Mouse (Mus musculus) erythroblast, embryonic 14.5 days (primary cell): ENCODE measurements around the gene Ccdc106. TPM values are rescaled to one million over a fixed set of nuclear protein-coding genes. Genes with fewer than 3 reads are reported as not detected.
A peak's percentile ranks its signal among the peaks of the same experiment; 100 is the strongest.

Source experiments
- H3K27me3 ChIP-seq: 2 replicates; pipeline ENCODE4 v1.6.1; 2012; ENCODE audit warnings: inconsistent platforms; ENCODE audit not compliant: control insufficient read depth
- H3K36me3 ChIP-seq: 2 replicates; pipeline ENCODE4 v1.6.1; 2012; ENCODE audit warnings: mild to moderate bottlenecking, inconsistent platforms; ENCODE audit not compliant: control insufficient read depth
- H3K4me1 ChIP-seq: 2 replicates; pipeline ENCODE4 v1.6.1; 2012; ENCODE audit warnings: inconsistent platforms; ENCODE audit not compliant: control insufficient read depth
- H3K4me3 ChIP-seq: replicated peaks from 2 replicates; pipeline ENCODE3; 2012; ENCODE audit warnings: moderate library complexity, mild to moderate bottlenecking, inconsistent platforms
- H3K9me3 ChIP-seq: 2 replicates; pipeline ENCODE4 v1.6.1; 2012; ENCODE audit warnings: low read length, inconsistent platforms, mixed read lengths; ENCODE audit not compliant: control insufficient read depth
- GATA1 ChIP-seq: IDR thresholded peaks from 2 replicates; pipeline ENCODE4 v1.6.1; 2012; ENCODE audit warnings: low read length, inconsistent platforms, mixed read lengths
- TAL1 ChIP-seq: IDR thresholded peaks from 3 replicates; pipeline ENCODE4 v1.6.1; 2012; ENCODE audit warnings: low read length, inconsistent platforms, mixed read lengths
- polyA plus RNA-seq: library from polyadenylated mRNA; stranded (reverse); fragments of >175 nt; gene quantifications from 2 replicates; pipeline ENCODE4 v1.2.3, GENCODE M21; 2012

The Ccdc106 gene
- polyA plus RNA-seq = 0.06 TPM in 1 of 2 replicates, not detected in the other

GRCm38 (mm10) chr7:5020000-5020681 lies at the start of gene Ccdc106, which contains the start of gene Zfp865:
Gene Ccdc106 (plus strand): TSS chr7:5020553.
Gene Zfp865 (plus strand): TSS chr7:5020376.
- H3K4me1 ChIP-seq = peaks cover 59% of the 10 kb centered on the region
- peaks cover 12% of the 10 kb centered on the region for H3K9me3 ChIP-seq
- peak within 1 kb of the TSS; percentile 87 for H3K4me3 ChIP-seq
- H3K27me3 ChIP-seq = no peaks in the 10 kb centered on the region
- H3K36me3 ChIP-seq = peaks cover 46% of the 10 kb centered on the region
- no peak for TF ChIP-seq TAL1
- TF ChIP-seq GATA1 = no peak

DNA sequence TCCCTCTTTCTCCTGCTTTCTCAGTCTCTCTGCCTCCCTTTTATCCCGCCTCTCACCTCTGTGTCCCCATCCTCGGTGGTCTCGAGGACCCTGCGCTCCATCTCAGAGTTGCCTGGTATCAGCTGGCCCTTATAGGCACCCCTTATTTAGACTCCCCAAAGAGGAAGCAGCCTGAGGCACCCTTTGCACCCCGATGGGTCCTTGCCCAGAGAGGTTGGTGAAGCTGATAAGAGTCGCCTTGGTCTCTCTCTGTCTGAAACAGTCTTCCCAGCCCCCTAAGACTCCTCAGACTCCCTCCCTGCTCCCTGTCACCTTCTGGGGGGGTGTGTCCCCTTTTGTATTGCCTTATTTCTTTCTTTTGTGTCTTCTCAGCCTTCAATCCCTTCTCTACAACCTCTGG lies 49.3 kb upstream of the Ccdc106 start, which contains the start of gene Sbk3:
Sbk3 (minus strand) TSS at position 101 of the 400 bp plus-strand sequence.
- TF ChIP-seq TAL1 = no peak
- TF ChIP-seq GATA1 = no peak
- H3K9me3 ChIP-seq = no peaks in the 10 kb centered on the region
- H3K36me3 ChIP-seq = no peaks in the 10 kb centered on the region
- H3K27me3 ChIP-seq = peaks cover 3% of the 10 kb centered on the region
- no peak within 1 kb of the TSS for H3K4me3 ChIP-seq
- H3K4me1 ChIP-seq = no peaks in the 10 kb centered on the region

DNA sequence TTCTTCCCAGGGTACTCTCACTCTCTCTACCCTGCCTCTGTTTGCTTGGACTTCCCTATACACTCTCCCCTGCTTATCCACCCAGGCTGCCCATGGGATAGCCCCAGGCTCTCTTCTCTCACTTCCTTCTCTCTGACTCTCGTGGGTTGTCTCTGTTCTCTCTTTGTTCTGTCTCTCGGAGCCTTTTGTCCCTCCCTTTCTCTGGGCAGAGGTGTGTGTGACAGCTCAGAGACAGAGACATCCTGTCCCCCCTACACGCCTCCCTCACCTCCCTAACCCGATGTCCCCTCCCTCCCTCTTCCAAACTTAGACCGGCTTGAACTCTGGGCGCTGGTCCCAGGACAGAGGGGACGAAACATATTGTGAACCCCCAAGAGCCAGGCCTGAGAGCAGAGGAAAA lies 48.6 kb upstream of the Ccdc106 start:
- H3K9me3 ChIP-seq = peaks cover under 1% of the 10 kb centered on the region; the same call in 1 of the 2 replicates
- peaks cover 3% of the 10 kb centered on the region for H3K27me3 ChIP-seq
- H3K36me3 ChIP-seq = no peaks in the 10 kb centered on the region
- H3K4me1 ChIP-seq = no peaks in the 10 kb centered on the region
- no peak for TF ChIP-seq TAL1
- no peak for TF ChIP-seq GATA1
- H3K4me3 ChIP-seq = no peak overlapping the region

GRCm38 (mm10) chr7:4972321-4973047 lies 47.9 kb upstream of the Ccdc106 start:
- no peak for TF ChIP-seq GATA1
- Histone ChIP-seq H3K27me3 (peaks cover 3% of the 10 kb centered on the region), H3K4me1 (no peaks in the 10 kb centered on the region), H3K36me3 (no peaks in the 10 kb centered on the region), H3K9me3 (peaks cover 3% of the 10 kb centered on the region; the same call in 1 of the 2 replicates), H3K4me3 (no peak overlapping the region)

GRCm38 (mm10) chr7:4975455-4975854 lies 44.9 kb upstream of the Ccdc106 start:
- TF ChIP-seq GATA1 = no peak
- TF ChIP-seq TAL1 = no peak
- Histone ChIP-seq H3K4me3 (no peak overlapping the region), H3K27me3 (peaks cover 3% of the 10 kb centered on the region), H3K4me1 (no peaks in the 10 kb centered on the region), H3K9me3 (peaks cover 3% of the 10 kb centered on the region; the same call in 1 of the 2 replicates), H3K36me3 (no peaks in the 10 kb centered on the region)

DNA sequence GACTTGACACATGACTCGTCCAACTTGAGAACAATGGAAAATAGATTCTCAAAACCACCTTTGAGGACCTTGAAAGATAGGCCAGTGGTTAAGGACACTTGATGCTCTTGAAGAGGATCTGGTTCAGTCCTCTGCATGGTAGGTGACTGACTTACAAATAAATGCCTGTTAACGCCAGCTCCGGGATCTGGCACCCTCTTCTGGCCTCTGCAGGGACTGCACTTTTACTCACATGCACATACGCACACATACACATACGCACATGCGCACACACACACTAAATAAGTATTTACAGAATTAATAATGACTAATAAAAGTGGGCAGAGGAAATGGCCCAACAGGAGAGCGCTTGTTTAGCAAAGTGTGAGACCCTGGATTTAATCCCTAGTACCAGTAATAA lies 43.5 kb upstream of the Ccdc106 start:
- Histone ChIP-seq H3K9me3 (peaks cover 3% of the 10 kb centered on the region; the same call in 1 of the 2 replicates), H3K27me3 (peaks cover 3% of the 10 kb centered on the region), H3K4me3 (no peak overlapping the region), H3K4me1 (no peaks in the 10 kb centered on the region), H3K36me3 (no peaks in the 10 kb centered on the region)
- TF ChIP-seq GATA1 = no peak
- TF ChIP-seq TAL1 = no peak

DNA sequence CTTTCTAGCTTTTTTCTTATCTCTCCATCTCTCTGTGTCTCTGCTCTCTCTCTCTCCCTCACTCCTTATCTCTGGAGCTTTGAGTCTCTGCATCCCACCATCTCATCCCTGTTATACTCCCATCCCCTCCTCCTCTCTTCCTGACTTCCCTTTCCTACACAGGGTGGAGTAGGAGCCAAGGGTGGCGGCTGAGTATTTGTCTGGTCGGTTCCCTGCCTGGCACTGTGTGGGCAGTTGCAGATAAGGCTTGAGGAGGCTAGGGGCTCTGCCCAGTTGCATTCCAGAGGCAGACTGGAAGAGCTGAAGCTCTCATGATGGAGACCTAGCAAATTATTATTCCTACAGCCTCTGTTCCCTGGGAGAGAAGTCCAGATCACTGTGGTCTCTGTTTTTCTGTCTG lies 32.1 kb upstream of the Ccdc106 start:
- no peak overlapping the region for H3K4me3 ChIP-seq
- no peak for TF ChIP-seq TAL1
- no peak for TF ChIP-seq GATA1
- H3K9me3 ChIP-seq = peaks cover 4% of the 10 kb centered on the region
- H3K36me3 ChIP-seq = peaks cover under 1% of the 10 kb centered on the region; the same call in 1 of the 2 replicates
- H3K4me1 ChIP-seq = no peaks in the 10 kb centered on the region
- peaks cover 9% of the 10 kb centered on the region for H3K27me3 ChIP-seq

DNA sequence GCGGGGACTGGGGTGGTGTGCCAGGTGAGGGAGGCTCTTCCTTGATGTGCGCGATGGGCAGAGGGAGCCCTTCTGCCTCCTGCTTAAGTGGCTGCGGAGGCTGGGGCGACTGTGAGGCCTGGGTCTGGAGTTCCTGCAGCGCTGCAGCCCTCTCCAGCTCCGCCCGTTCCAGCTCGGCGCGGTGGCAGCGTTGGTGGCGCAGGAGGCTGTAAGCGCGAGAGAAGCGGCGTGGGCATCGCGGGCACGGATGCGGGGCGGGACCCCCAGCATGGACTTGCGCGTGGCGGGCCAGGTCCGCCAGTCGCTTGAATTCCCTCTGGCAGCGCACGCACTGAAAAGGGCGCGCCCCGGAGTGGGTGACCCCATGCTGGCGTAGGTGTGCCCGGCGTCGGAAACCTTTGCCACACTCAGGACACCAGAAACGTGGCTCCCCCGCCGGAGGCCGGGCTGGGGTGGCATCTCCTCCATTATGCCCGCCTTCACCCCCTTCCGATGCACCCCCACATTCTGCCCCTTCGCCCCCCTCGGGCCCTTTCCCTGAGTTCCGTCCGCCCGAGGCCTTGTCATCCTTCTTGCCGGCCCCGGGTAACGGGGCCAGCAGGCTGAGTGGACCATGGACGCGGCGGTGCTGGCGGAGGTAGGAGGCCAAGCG lies 26.9 kb upstream of the Ccdc106 start:
- H3K4me1 ChIP-seq = no peaks in the 10 kb centered on the region

More for the DNA sequence above, 26.9 kb upstream of the Ccdc106 start:
- no peak for TF ChIP-seq GATA1
- no peak for TF ChIP-seq TAL1
- Histone ChIP-seq H3K9me3 (peaks cover 18% of the 10 kb centered on the region), H3K4me3 (no peak overlapping the region), H3K36me3 (peaks cover 5% of the 10 kb centered on the region; the same call in 1 of the 2 replicates), H3K27me3 (peaks cover 46% of the 10 kb centered on the region)
